Mouse (Mus musculus) liver, postnatal 0 days (tissue): ENCODE results near the gene Poc1a. TPM values are rescaled to one million over a fixed set of nuclear protein-coding genes. Genes with fewer than 3 reads are reported as not detected.

Source experiments
- ATAC-seq: fragments of 200-750 bp; cut with Nextera tagmentation; 2 replicates; pipeline ENCODE4 v1.8.0; 2017; ENCODE audit warnings: mild to moderate bottlenecking, moderate library complexity
- DNase-seq: peaks from one replicate; pipeline ENCODE4 v3.0.0-alpha.2; 2016
- H3K27ac ChIP-seq: fragments of 300-500 bp; sonication (generic); 2 replicates; pipeline ENCODE4 v1.5.1; 2014; ENCODE audit warnings: antibody characterized with exemption, moderate library complexity, mild to moderate bottlenecking, low read depth
- H3K27me3 ChIP-seq: fragments of 300-500 bp; sonication (generic); 2 replicates; pipeline ENCODE4 v1.6.1; 2014; ENCODE audit warnings: low read length, control low read depth, mixed read lengths; ENCODE audit not compliant: insufficient read depth
- H3K36me3 ChIP-seq: fragments of 300-500 bp; sonication (generic); replicated peaks from 2 replicates; pipeline ENCODE4 v1.6.1; 2014; ENCODE audit warnings: mild to moderate bottlenecking, control low read depth, low read length, moderate library complexity, mixed read lengths; ENCODE audit not compliant: insufficient read depth
- H3K4me1 ChIP-seq: fragments of 300-500 bp; sonication (generic); 2 replicates; pipeline ENCODE4 v1.6.1; 2014; ENCODE audit warnings: antibody characterized with exemption, mild to moderate bottlenecking, control low read depth; ENCODE audit not compliant: insufficient read depth
- H3K4me2 ChIP-seq: fragments of 300-500 bp; sonication (generic); 2 replicates; pipeline ENCODE4 v1.6.1; 2014; ENCODE audit warnings: low read depth, mild to moderate bottlenecking, low read length, moderate library complexity, mixed read lengths
- H3K4me3 ChIP-seq: fragments of 300-500 bp; sonication (generic); 2 replicates; pipeline ENCODE4 v1.5.1; 2014; ENCODE audit warnings: low read depth, low read length
- H3K9ac ChIP-seq: fragments of 300-500 bp; sonication (generic); replicated peaks from 2 replicates; pipeline ENCODE4 v1.6.1; 2014; ENCODE audit warnings: mild to moderate bottlenecking, moderate library complexity
- H3K9me3 ChIP-seq: fragments of 300-500 bp; sonication (generic); 2 replicates; pipeline ENCODE4 v1.6.1; 2016; ENCODE audit warnings: mild to moderate bottlenecking, control low read depth, low read length, mixed read lengths
- CTCF ChIP-seq: sonication (generic); IDR thresholded peaks from 2 replicates; pipeline ENCODE4 v1.5.1; 2016; ENCODE audit warnings: antibody characterized with exemption, low read depth
- EP300 ChIP-seq: IDR thresholded peaks from 2 replicates; pipeline ENCODE4 v1.6.1; 2016; ENCODE audit warnings: antibody characterized with exemption, low read depth, mild to moderate bottlenecking
- WGBS: fragments of 180-500 bp; shearing (Covaris S2); extraction: QIAGEN DNeasy Blood & Tissue Kit; methylation state at CpG from one replicate; pipeline ENCODE4 v1.1.7; 2014; ENCODE audit not compliant: insufficient replicate concordance; 5-methylcytosine and 5-hydroxymethylcytosine counted together
- polyA plus RNA-seq: library from polyadenylated mRNA; unstranded; fragments of >200 nt; fragmentation: Nextera tagmentation; extraction: Ambion mirVana; gene quantifications from 2 replicates; pipeline ENCODE4 v1.2.1, GENCODE M21; 2015

Poc1a gene
- polyA plus RNA-seq, 1 experiment from 2014 or later: 14.5 TPM

- H3K27ac ChIP-seq: no peak overlapping the region
- H3K27me3 ChIP-seq: no peaks in the 10 kb centered on the region
- WGBS: 72% methylated on average over 8 of the region's 8 CpGs
- no peak for ATAC-seq
- peaks cover 6% of the 10 kb centered on the region; the same call in 1 of the 2 replicates for H3K4me1 ChIP-seq
- no peaks in the 10 kb centered on the region for H3K9me3 ChIP-seq
- no peak overlapping the region for H3K4me3 ChIP-seq
- H3K36me3 ChIP-seq: no peaks in the 10 kb centered on the region
- no peak for TF ChIP-seq CTCF
- H3K9ac ChIP-seq: no peak overlapping the region
- H3K4me2 ChIP-seq: no peak overlapping the region
- no peak for DNase-seq
Observed at GRCm38 (mm10) chr9:106274652-106275180, 6.1 kb upstream of the Poc1a start.

DNA sequence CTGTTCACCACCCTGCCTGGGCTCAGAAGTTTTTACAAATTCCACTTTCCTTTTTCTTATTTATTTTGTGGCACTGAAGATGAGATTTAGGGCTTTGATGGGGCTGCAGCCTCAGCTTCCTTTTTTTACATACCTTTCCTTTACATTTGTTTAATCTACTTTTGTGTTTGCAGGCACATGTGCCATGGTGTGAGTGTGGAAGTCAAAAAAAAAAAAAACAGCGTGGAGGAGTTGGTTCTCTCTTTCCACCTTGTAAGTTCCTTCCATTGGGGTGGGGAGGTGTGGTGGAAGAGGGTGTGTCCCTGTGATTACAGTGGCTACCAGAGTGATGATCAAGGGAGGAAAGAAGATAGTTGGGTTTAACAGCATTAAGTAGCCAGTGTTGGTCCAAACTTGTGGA, 5.1 kb upstream of the Poc1a start:
- ATAC-seq (no peak), DNase-seq (no peak)
- WGBS: 18% methylated on average over 1 of the region's 1 CpGs
- no peak overlapping the region for H3K4me2 ChIP-seq
- H3K9ac ChIP-seq: no peak overlapping the region
- no peaks in the 10 kb centered on the region for H3K36me3 ChIP-seq
- H3K4me1 ChIP-seq: peaks cover 9% of the 10 kb centered on the region; the same call in 1 of the 2 replicates
- no peaks in the 10 kb centered on the region for H3K9me3 ChIP-seq
- no peaks in the 10 kb centered on the region for H3K27me3 ChIP-seq
- no peak overlapping the region for H3K27ac ChIP-seq
- TF ChIP-seq CTCF (no peak), EP300 (no peak)
- H3K4me3 ChIP-seq: no peak overlapping the region

DNA sequence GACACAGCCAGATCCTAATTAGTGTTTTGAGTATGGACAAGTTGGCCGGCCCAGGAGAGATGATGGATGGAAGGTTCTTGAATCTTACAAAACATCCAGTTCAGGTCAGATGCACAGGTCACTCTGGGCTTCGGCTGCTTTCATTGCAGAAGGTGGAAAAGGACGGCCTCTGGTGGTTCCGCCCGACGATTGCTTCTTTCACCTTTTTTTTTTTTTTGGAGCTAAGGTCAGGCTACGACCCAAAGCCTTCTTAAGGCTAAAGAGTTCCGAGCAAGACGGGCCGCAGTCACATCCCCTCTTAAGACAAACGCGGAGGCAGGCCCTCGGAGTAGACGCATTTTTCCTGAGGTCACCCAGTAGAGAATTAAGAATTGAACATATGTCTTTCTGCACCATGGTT, 475 bp upstream of the Poc1a start:
- Histone ChIP-seq H3K4me3 (peak overlapping the region; percentile 84), H3K27me3 (no peaks in the 10 kb centered on the region), H3K27ac (peak overlapping the region; percentile 77), H3K9me3 (no peaks in the 10 kb centered on the region), H3K4me1 (peaks cover 16% of the 10 kb centered on the region), H3K9ac (peak overlapping the region; percentile 79), H3K4me2 (peak overlapping the region; percentile 88), H3K36me3 (peaks cover 9% of the 10 kb centered on the region; the same call in 1 of the 2 replicates)
- ATAC-seq (peak; percentile 60), DNase-seq (peak; percentile 72)
- WGBS: under 1% methylated on average over 14 of the region's 14 CpGs
- TF ChIP-seq EP300 (no peak), CTCF (peak; percentile 84)

GRCm38 (mm10) chr9:106282024-106282423, 1.2 kb downstream of the Poc1a start:
- Histone ChIP-seq H3K4me1 (peaks cover 16% of the 10 kb centered on the region), H3K9me3 (no peaks in the 10 kb centered on the region), H3K36me3 (peaks cover 15% of the 10 kb centered on the region; the same call in 1 of the 2 replicates), H3K9ac (peak overlapping the region; percentile 79), H3K27ac (no peak overlapping the region), H3K4me2 (peak overlapping the region; percentile 88), H3K27me3 (no peaks in the 10 kb centered on the region), H3K4me3 (peak overlapping the region; percentile 84)
- WGBS: 73% methylated on average over 3 of the region's 3 CpGs
- DNase-seq: no peak
- no peak for TF ChIP-seq CTCF
- no peak for TF ChIP-seq EP300
- no peak for ATAC-seq

DNA sequence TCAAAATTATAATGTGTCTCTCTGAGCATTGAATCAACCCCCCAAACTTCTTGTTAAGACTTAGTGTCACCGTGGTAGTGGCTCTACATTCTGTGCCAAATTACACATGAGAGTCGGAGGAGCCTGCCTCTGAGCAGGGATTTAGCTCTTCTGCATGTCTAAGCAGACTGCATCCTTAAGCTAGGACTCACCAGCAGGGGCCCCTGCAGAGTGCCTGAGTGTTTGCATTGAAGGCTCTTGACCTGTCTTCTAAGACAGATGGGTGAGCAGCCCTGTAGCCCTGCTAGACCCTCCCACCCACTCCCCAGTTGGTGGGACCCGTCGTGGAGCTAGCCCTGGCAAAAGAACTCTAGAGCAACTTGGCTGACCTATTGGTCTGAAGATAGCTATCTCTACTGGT, 6.3 kb downstream of the Poc1a start:
- H3K27ac ChIP-seq: no peak overlapping the region
- 0 out of 2 replicates have a peak, but pooled peaks have one; percentile 9 for TF ChIP-seq CTCF
- no peak for TF ChIP-seq EP300
- H3K36me3 ChIP-seq: peaks cover 25% of the 10 kb centered on the region
- H3K4me1 ChIP-seq: no peaks in the 10 kb centered on the region
- H3K4me2 ChIP-seq: no peak overlapping the region
- ATAC-seq (no peak), DNase-seq (no peak)
- no peaks in the 10 kb centered on the region for H3K9me3 ChIP-seq
- H3K27me3 ChIP-seq: no peaks in the 10 kb centered on the region
- WGBS: 71% methylated on average over 4 of the region's 4 CpGs
- no peak overlapping the region for H3K9ac ChIP-seq
- H3K4me3 ChIP-seq: no peak overlapping the region

DNA sequence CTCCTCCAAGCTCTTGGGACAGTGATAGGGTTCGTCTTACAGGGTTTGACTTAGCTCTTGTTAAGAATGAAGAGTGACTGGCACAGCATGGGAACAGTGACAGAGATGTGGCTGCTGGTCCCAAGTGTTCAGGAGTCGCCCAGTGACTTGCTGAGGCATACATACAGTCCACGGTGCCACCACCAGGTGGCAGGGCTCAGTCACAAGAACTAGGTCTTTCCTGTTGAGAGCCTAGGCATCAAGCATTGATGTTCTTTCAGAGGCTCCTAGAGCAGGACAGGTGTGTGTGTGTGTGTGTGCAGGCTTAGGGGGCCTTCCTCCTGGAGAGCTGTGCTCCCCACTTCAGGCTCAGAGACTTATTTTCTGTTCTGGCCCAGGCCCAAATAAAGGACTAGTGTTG, 8.0 kb downstream of the Poc1a start:
- Histone ChIP-seq H3K4me3 (no peak overlapping the region), H3K4me2 (no peak overlapping the region), H3K9me3 (no peaks in the 10 kb centered on the region), H3K4me1 (no peaks in the 10 kb centered on the region), H3K9ac (no peak overlapping the region), H3K27ac (no peak overlapping the region), H3K36me3 (peaks cover 23% of the 10 kb centered on the region), H3K27me3 (no peaks in the 10 kb centered on the region)
- TF ChIP-seq CTCF (peak; percentile 93), EP300 (no peak)
- DNase-seq (peak; percentile 80), ATAC-seq (peak; percentile 60)
- 37% methylated on average over 3 of the region's 3 CpGs for WGBS

DNA sequence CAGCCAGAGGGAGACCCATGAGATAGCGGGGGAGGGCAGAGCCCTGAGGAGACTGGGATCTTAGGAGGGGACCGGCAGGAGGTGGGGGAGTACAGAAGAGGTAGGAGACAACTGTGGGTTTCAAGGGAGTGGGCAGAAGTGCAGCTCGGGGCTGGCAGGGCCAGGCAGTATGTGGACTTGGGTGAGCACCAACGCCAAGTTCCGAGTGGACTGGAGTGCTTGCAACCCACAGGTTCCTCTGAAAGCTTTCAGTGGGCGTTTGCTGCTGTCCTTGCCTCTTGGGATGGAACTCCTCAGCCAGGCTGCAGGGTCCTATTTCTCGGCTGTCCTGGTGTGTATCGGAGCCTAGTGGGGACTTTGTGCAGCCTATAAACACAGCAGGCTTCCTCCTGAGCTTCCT, 9.0 kb downstream of the Poc1a start:
- TF ChIP-seq EP300: no peak
- no peak for TF ChIP-seq CTCF
- no peak overlapping the region for H3K27ac ChIP-seq
- H3K27me3 ChIP-seq: no peaks in the 10 kb centered on the region
- H3K4me2 ChIP-seq: no peak overlapping the region
- DNase-seq (no peak), ATAC-seq (no peak)
- H3K9me3 ChIP-seq: no peaks in the 10 kb centered on the region
- H3K4me3 ChIP-seq: no peak overlapping the region
- no peak overlapping the region for H3K9ac ChIP-seq
- H3K36me3 ChIP-seq: peaks cover 19% of the 10 kb centered on the region; the same call in 1 of the 2 replicates
- 82% methylated on average over 8 of the region's 8 CpGs for WGBS
- H3K4me1 ChIP-seq: no peaks in the 10 kb centered on the region
